Mouse (Mus musculus) Patski (cell line): ENCODE measurements at regions not wholly inside any gene's neighbourhood (a gene's known extent, or its start where the extent isn't known, plus 50 kb on each side); places are given as distances from the start of the nearest gene placed in this dataset.
"Not testable (repeated sequence)": the region's sequence is repeated elsewhere in the genome, so short reads cannot be mapped to it uniquely, and the experiment has no call there.

Source experiments
- ATAC-seq: fragments of 100-300 bp; one replicate; pipeline ENCODE4 v1.8.0; 2021
- CTCF ChIA-PET: fragments of 350-600 bp; sonication (Branson Sonifier 250); formaldehyde crosslinking; loops from one replicate; lab custom pipeline; 2022; ENCODE audit warnings: inconsistent platforms; lab: Charles Lee
- POLR2A ChIA-PET: fragments of 350-600 bp; sonication (Branson Sonifier 250); formaldehyde crosslinking; loops from one replicate; lab custom pipeline; 2022; ENCODE audit warnings: antibody characterized with exemption, inconsistent platforms; lab: Charles Lee
- DNase-seq: peaks from one replicate; pipeline ENCODE4 v3.0.0-alpha.2; 2011; ENCODE audit warnings: low read depth, low spot score
- H3K27me3 ChIP-seq: fragments of 371-371 bp; one replicate; pipeline ENCODE4 v1.5.1; 2021
- CTCF ChIP-seq: fragments of 100-300 bp; IDR thresholded peaks from one replicate; pipeline ENCODE4 v1.5.1; 2021
- in situ Hi-C: fragments of 300-500 bp; cut with MboI; formaldehyde crosslinking; loops from 3 replicates; pipeline ENCODE4 v1.11.1; 2018; ENCODE audit warnings: low pct_unique_long_range_greater_than_20kb, mixed read lengths

DNA sequence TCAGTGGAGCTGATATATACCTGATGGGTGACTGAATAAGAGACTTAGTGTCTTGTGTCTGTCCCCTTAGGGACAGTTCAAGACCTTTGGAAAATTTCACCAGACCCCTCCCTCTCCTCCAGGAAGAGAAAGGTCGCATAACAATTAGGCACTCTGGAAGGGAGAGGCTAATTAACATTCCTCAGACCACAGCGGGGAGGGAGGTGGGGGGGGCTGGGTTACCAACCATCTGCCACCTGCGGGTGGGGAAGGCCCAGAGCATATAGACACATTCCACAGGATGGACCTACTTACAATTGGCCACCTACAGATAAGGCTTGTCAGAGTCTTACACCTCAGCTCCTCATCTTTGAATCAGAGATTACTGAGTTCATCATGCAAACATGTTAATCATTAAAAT, 114.6 kb downstream of the Car2 start:
- in situ Hi-C loops: no loop called here
- CTCF ChIA-PET: interaction anchor here (0.8 to 3.9 kb wide), 4 partner anchors 8 to 55 kb away, joined by 3 to 14 read pairs (median 4); no protein-coding TSS in a partner anchor
- no peak for DNase-seq
- POLR2A ChIA-PET: no interaction called here
- no peaks in the 10 kb centered on the region for H3K27me3 ChIP-seq
- no peak for ATAC-seq
- TF ChIP-seq CTCF: no peak

- no peaks in the 10 kb centered on the region for H3K27me3 ChIP-seq
- peak; percentile 59 for DNase-seq
- TF ChIP-seq CTCF: no peak
- ChIA-PET CTCF (interaction anchor here (1.0 to 1.1 kb wide), 2 partner anchors 52 to 139 kb away, joined by 3 read pairs; no protein-coding TSS in a partner anchor), POLR2A (interaction anchor here (0.6 kb wide), 1 partner anchor 58 kb away, joined by 3 read pairs; no protein-coding TSS in a partner anchor)
- in situ Hi-C loops: no loop called here
- ATAC-seq: peak; percentile 92
Observed at GRCm38 (mm10) chr3:15007821-15008220, 121.7 kb downstream of the Car2 start.

DNA sequence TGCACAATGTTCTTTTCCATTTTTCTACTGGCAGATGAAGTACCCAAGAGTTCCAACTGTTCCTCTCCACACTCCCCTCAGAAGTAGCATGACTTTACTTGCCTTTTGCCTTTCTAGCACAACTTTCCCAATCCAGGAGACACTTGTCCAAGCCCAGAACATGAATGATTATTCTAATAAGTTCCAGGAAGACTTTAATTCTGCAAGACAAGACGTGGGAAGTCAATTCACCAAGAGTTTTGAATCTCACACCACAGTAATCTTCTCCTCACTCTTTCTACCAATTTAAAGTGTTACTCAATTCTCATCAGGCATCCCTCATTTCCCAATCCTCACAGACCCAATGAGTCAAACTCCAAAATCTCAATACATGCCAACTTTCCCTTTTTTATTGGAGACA, 122.4 kb downstream of the Car2 start:
- CTCF ChIA-PET: interaction anchor here (1.1 kb wide), 1 partner anchor 139 kb away, joined by 3 read pairs; no protein-coding TSS in a partner anchor
- no peaks in the 10 kb centered on the region for H3K27me3 ChIP-seq
- ATAC-seq: no peak
- no peak for TF ChIP-seq CTCF
- DNase-seq: no peak
- POLR2A ChIA-PET: no interaction called here
- in situ Hi-C loops: no loop called here

DNA sequence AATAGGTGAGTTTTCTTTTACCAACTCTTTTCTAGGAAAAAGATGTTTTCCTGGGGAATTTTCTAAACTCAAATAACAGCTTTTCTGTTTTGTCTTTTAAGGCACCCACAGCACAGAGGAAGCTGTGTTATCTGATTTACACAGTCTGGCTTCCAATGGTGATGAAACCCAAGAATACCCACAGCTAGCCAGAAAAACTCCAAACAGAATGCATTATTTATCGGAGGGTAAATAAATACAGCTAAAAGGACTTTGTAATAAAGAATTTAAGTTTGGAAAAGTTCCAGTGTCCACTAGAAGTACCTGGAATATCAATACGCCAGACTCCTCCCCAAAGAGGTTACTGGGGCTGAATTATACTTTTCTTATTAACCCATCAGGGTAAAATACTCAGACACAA, 123.7 kb downstream of the Car2 start:
- H3K27me3 ChIP-seq: no peaks in the 10 kb centered on the region
- ChIA-PET CTCF (interaction anchor here (0.9 kb wide), 1 partner anchor 12 kb away, joined by 3 read pairs; no protein-coding TSS in a partner anchor), POLR2A (no interaction called here)
- ATAC-seq (no peak), DNase-seq (no peak)
- in situ Hi-C loops: no loop called here
- no peak for TF ChIP-seq CTCF

- POLR2A ChIA-PET: no interaction called here
Observed at GRCm38 (mm10) chr3:15016621-15017020, 130.5 kb downstream of the Car2 start.

DNA sequence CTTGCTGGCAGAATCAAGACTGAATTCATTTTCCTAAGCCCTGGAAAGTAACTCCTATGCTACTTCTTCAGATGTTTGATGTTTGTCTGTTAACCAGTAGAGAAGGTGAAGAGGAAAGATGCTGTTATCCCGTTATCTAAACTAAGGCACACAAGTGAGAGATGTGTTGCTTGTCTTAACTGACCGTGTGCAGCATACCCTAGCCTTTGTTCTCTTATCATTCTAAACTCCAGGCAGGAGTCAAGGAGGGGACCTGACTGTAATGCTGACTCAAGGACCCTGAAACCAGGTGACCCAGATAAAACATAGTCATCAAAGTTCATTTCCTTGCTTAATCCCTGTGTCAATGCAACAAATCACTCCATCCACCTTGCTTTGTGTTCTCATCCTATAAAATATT, 136.7 kb downstream of the Car2 start:
- TF ChIP-seq CTCF: no peak
- POLR2A ChIA-PET: no interaction called here
- H3K27me3 ChIP-seq: no peaks in the 10 kb centered on the region
- DNase-seq (no peak), ATAC-seq (no peak)
- CTCF ChIA-PET: interaction anchor here (1.0 to 1.8 kb wide), 3 partner anchors 10 to 32 kb away, joined by 4 to 6 read pairs (median 5); no protein-coding TSS in a partner anchor
- in situ Hi-C loops: no loop called here

More at GRCm38 (mm10) chr3:15016621-15017020, 130.5 kb downstream of the Car2 start:
- CTCF ChIA-PET: interaction anchor here (1.6 kb wide), 1 partner anchor 24 kb away, joined by 3 read pairs; no protein-coding TSS in a partner anchor
- DNase-seq: no peak
- ATAC-seq: no peak
- H3K27me3 ChIP-seq: no peaks in the 10 kb centered on the region
- no peak for TF ChIP-seq CTCF
- in situ Hi-C loops: no loop called here

DNA sequence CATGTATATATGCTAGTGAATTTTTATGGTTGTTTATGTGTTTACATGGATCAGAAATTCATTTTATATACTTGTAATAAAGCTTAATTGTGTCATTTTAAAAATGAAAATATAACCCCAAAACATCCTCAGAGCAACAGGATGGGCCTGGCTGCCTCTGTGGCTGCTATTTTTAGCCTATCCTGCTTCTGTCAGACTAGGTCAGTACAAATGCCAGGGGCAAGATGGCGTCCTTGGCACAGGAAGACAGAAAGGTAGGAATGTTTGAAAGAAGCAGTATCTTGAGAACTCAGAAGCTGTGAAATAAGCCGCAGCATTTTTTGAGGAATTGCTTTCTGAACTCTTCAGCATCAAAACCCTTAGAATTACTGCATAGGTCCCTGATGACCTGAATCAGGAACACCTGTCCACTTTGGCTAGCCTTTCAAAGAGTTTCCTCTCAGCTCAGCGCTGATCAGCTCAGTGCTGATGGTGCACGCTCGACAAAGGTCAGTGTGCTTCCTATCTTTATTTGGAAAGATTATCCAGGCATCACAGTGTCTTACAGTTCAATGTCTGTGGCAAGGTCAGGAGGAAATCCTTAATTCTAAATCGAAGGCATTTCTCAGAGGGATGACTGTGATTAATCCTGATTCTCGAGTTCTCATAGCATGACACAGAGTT, 154.9 kb downstream of the Car2 start:
- DNase-seq: no peak
- in situ Hi-C loops: no loop called here
- CTCF ChIA-PET: interaction anchor here (0.8 to 4.6 kb wide), 7 partner anchors 9 to 167 kb away, joined by 3 to 14 read pairs (median 3); no protein-coding TSS in a partner anchor
- POLR2A ChIA-PET: interaction anchor here (0.5 to 0.8 kb wide), 3 partner anchors 17 to 97 kb away, joined by 3 to 4 read pairs (median 3); no protein-coding TSS in a partner anchor
- ATAC-seq: no peak
- TF ChIP-seq CTCF: no peak
- no peaks in the 10 kb centered on the region for H3K27me3 ChIP-seq

- ATAC-seq: peak; percentile 99
- TF ChIP-seq CTCF: no peak
- in situ Hi-C loops: no loop called here
- peak; percentile 89 for DNase-seq
- POLR2A ChIA-PET: no interaction called here
- CTCF ChIA-PET: interaction anchor here (0.9 to 3.2 kb wide), 7 partner anchors 9 to 160 kb away, joined by 3 to 14 read pairs (median 4); no protein-coding TSS in a partner anchor
- no peaks in the 10 kb centered on the region for H3K27me3 ChIP-seq
Observed at GRCm38 (mm10) chr3:15053968-15054367, 167.9 kb downstream of the Car2 start.

GRCm38 (mm10) chr3:15055516-15056256, 169.6 kb downstream of the Car2 start:
- in situ Hi-C loops, POLR2A ChIA-PET, DNase-seq, H3K27me3 ChIP-seq, ATAC-seq: not testable (repeated sequence)
- CTCF ChIA-PET: interaction anchor here (2.3 to 3.2 kb wide), 2 partner anchors 15 to 19 kb away, joined by 6 to 14 read pairs; no protein-coding TSS in a partner anchor

DNA sequence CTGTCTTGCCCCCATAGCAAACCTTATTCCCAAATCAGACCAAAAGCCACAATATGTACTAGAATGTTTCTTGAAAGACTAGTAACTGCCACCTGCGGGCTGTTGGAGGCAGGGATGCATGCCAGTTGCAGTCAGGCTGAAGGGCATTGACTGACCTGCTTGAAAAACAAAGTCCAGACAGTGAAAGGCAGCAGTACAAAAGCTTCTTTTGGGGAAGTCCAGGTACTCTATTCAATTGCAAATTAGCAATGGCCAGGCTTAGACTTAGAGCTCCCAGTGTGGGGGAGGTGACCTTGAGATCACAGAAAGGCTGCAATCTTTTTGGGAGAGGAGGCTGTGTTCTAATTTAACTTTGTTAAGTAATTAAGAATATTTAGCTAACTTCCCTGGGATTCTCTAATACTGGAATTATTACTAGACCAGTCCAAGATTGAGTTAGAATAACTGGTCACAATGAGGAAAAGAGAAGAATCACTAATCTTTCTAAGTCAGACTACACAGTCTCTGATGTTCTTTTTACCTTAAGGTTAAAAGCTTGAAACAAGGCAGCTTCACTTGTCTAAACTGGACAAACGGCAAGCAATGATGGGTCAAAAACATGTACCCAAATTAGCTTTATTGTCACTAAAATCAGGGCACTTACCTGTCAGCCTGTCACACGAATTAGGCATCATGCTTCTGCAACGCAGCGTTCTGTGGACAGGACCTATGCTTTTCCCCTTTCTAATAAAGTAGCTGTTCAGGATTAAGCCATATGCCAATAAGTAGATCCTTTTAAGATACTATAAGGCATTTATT, 170.9 kb downstream of the Car2 start:
- CTCF ChIA-PET: interaction anchor here (0.9 kb wide), 2 partner anchors 9 to 67 kb away, joined by 3 read pairs; no protein-coding TSS in a partner anchor
- ATAC-seq, in situ Hi-C loops, DNase-seq, POLR2A ChIA-PET, H3K27me3 ChIP-seq: not testable (repeated sequence)
